Mouse (Mus musculus) Patski (cell line): Measurements from ENCODE around the gene Svip. TPM values are rescaled to one million over a fixed set of nuclear protein-coding genes. Genes with fewer than 3 reads are reported as not detected.

Experiments used
- ATAC-seq: fragments of 100-300 bp; one replicate; pipeline ENCODE4 v1.8.0; 2021
- CTCF ChIA-PET: fragments of 350-600 bp; sonication (Branson Sonifier 250); formaldehyde crosslinking; loops from one replicate; lab custom pipeline; 2022; ENCODE audit warnings: inconsistent platforms; lab: Charles Lee
- POLR2A ChIA-PET: fragments of 350-600 bp; sonication (Branson Sonifier 250); formaldehyde crosslinking; loops from one replicate; lab custom pipeline; 2022; ENCODE audit warnings: antibody characterized with exemption, inconsistent platforms; lab: Charles Lee
- DNase-seq: peaks from one replicate; pipeline ENCODE4 v3.0.0-alpha.2; 2011; ENCODE audit warnings: low read depth, low spot score
- H3K27me3 ChIP-seq: fragments of 371-371 bp; one replicate; pipeline ENCODE4 v1.5.1; 2021
- CTCF ChIP-seq: fragments of 100-300 bp; IDR thresholded peaks from one replicate; pipeline ENCODE4 v1.5.1; 2021
- in situ Hi-C: fragments of 300-500 bp; cut with MboI; formaldehyde crosslinking; loops from 3 replicates; pipeline ENCODE4 v1.11.1; 2018; ENCODE audit warnings: low pct_unique_long_range_greater_than_20kb, mixed read lengths
- polyA plus RNA-seq: library from polyadenylated mRNA; unstranded; gene quantifications from one replicate; pipeline ENCODE4 v1.2.3, GENCODE M21; 2021

The Svip gene
- polyA plus RNA-seq, 1 experiment from 2014 or later, result 9.5 TPM

GRCm38 (mm10) chr7:51986909-51987308, 18.9 kb downstream of the Svip start:
- CTCF ChIA-PET, result no interaction called here
- DNase-seq, result no peak
- in situ Hi-C loops, result no loop called here

GRCm38 (mm10) chr7:51985763-51986162, 20.1 kb downstream of the Svip start:
- ChIA-PET CTCF (no interaction called here), POLR2A (no interaction called here)
- no peak for TF ChIP-seq CTCF
- ATAC-seq (no peak), DNase-seq (no peak)
- in situ Hi-C loops, result no loop called here
- H3K27me3 ChIP-seq, result no peaks in the 10 kb centered on the region

More at GRCm38 (mm10) chr7:51986909-51987308, 18.9 kb downstream of the Svip start:
- POLR2A ChIA-PET, result no interaction called here
- H3K27me3 ChIP-seq, result no peaks in the 10 kb centered on the region
- no peak for TF ChIP-seq CTCF
- ATAC-seq, result no peak

GRCm38 (mm10) chr7:51982303-51982702, 23.5 kb downstream of the Svip start:
- ATAC-seq (no peak), DNase-seq (no peak)
- H3K27me3 ChIP-seq, result no peaks in the 10 kb centered on the region
- in situ Hi-C loops, result no loop called here
- no peak for TF ChIP-seq CTCF
- ChIA-PET POLR2A (no interaction called here), CTCF (interaction anchor here (2.0 kb wide), 1 partner anchor 9 kb away, joined by 6 read pairs; no protein-coding TSS in a partner anchor)

- POLR2A ChIA-PET, result no interaction called here
- H3K27me3 ChIP-seq, result no peaks in the 10 kb centered on the region
- in situ Hi-C loops, result loop anchor here (10.0 kb wide), 1 partner anchor 474 kb away; no protein-coding TSS in a partner anchor
- CTCF ChIA-PET, result no interaction called here
- peak; percentile 50 for TF ChIP-seq CTCF
- no peak for DNase-seq
- ATAC-seq, result no peak
Observed at GRCm38 (mm10) chr7:51979271-51979670, 26.5 kb downstream of the Svip start.

- DNase-seq (no peak), ATAC-seq (no peak)
- no peak for TF ChIP-seq CTCF
- CTCF ChIA-PET, result interaction anchor here (5.2 kb wide), 1 partner anchor 357 kb away, joined by 56 read pairs; no protein-coding TSS in a partner anchor
- in situ Hi-C loops, result loop anchor here (10.0 kb wide), 1 partner anchor 470 kb away; no protein-coding TSS in a partner anchor
- no peaks in the 10 kb centered on the region for H3K27me3 ChIP-seq
- POLR2A ChIA-PET, result no interaction called here
Observed at GRCm38 (mm10) chr7:51975181-51975580, 30.6 kb downstream of the Svip start.

- no peak for DNase-seq
- CTCF ChIA-PET, result interaction anchor here (1.4 to 5.2 kb wide), 4 partner anchors 9 to 355 kb away, joined by 5 to 56 read pairs (median 6); no protein-coding TSS in a partner anchor
- TF ChIP-seq CTCF, result no peak
- in situ Hi-C loops, result loop anchor here (5.0 to 10.0 kb wide), 2 partner anchors 351 to 469 kb away; partner anchors contain the start of gene Slc17a6
- ATAC-seq, result no peak
- H3K27me3 ChIP-seq, result no peaks in the 10 kb centered on the region
- POLR2A ChIA-PET, result no interaction called here
Observed at GRCm38 (mm10) chr7:51973526-51973925, 32.3 kb downstream of the Svip start.

GRCm38 (mm10) chr7:51973091-51973490, 32.7 kb downstream of the Svip start:
- no peak for DNase-seq
- CTCF ChIA-PET, result interaction anchor here (1.1 to 5.2 kb wide), 14 partner anchors 9 to 472 kb away, joined by 3 to 56 read pairs (median 4); no protein-coding TSS in a partner anchor
- no peak for TF ChIP-seq CTCF
- POLR2A ChIA-PET, result no interaction called here
- in situ Hi-C loops, result loop anchor here (5.0 to 10.0 kb wide), 2 partner anchors 351 to 468 kb away; partner anchors contain the start of gene Slc17a6
- no peaks in the 10 kb centered on the region for H3K27me3 ChIP-seq
- ATAC-seq, result no peak

GRCm38 (mm10) chr7:51972252-51972855, 33.5 kb downstream of the Svip start:
- no peak for DNase-seq
- ChIA-PET POLR2A (no interaction called here), CTCF (interaction anchor here (0.7 to 5.2 kb wide), 17 partner anchors 10 to 471 kb away, joined by 3 to 56 read pairs (median 4); no protein-coding TSS in a partner anchor)
- no peak for ATAC-seq
- peak; percentile 70 for TF ChIP-seq CTCF
- no peaks in the 10 kb centered on the region for H3K27me3 ChIP-seq
- in situ Hi-C loops, result loop anchor here (5.0 to 10.0 kb wide), 2 partner anchors 350 to 468 kb away; partner anchors contain the start of gene Slc17a6

- CTCF ChIA-PET, result no interaction called here
- in situ Hi-C loops, result loop anchor here (10.0 kb wide), 2 partner anchors 115 to 145 kb away; no protein-coding TSS in a partner anchor
- POLR2A ChIA-PET, result no interaction called here
- TF ChIP-seq CTCF, result no peak
- H3K27me3 ChIP-seq, result no peaks in the 10 kb centered on the region
- ATAC-seq, result no peak
- DNase-seq, result no peak
Observed at GRCm38 (mm10) chr7:51969379-51969778, 36.4 kb downstream of the Svip start.

- ChIA-PET CTCF (interaction anchor here (1.0 kb wide), 1 partner anchor 149 kb away, joined by 3 read pairs; no protein-coding TSS in a partner anchor), POLR2A (no interaction called here)
- in situ Hi-C loops, result loop anchor here (10.0 kb wide), 2 partner anchors 113 to 143 kb away; no protein-coding TSS in a partner anchor
- no peaks in the 10 kb centered on the region for H3K27me3 ChIP-seq
- no peak for TF ChIP-seq CTCF
- ATAC-seq (no peak), DNase-seq (no peak)
Observed at GRCm38 (mm10) chr7:51967581-51967980, 38.2 kb downstream of the Svip start.

GRCm38 (mm10) chr7:51964681-51965080, 41.1 kb downstream of the Svip start:
- no peak for TF ChIP-seq CTCF
- H3K27me3 ChIP-seq, result no peaks in the 10 kb centered on the region
- CTCF ChIA-PET, result no interaction called here
- DNase-seq, result no peak
- POLR2A ChIA-PET, result no interaction called here
- no peak for ATAC-seq
- in situ Hi-C loops, result loop anchor here (10.0 kb wide), 2 partner anchors 110 to 140 kb away; no protein-coding TSS in a partner anchor
